Mouse (Mus musculus) bone marrow macrophage, adult 2 months (primary cell): Measurements from ENCODE around the gene Hkdc1.

Experiments used
- CTCF ChIP-seq: IDR thresholded peaks from 2 replicates; pipeline ENCODE4 v1.5.1; 2012; ENCODE audit warnings: low read depth, mild to moderate bottlenecking, low read length, moderate library complexity
- POLR2A ChIP-seq: IDR thresholded peaks from 2 replicates; pipeline ENCODE4 v1.6.1; 2012; ENCODE audit warnings: mild to moderate bottlenecking, low read depth, low read length, borderline replicate concordance

GRCm38 (mm10) chr10:62383011-62383410, 39.3 kb downstream of the Hkdc1 start:
- TF ChIP-seq CTCF (no peak), POLR2A (no peak)
